Mouse (Mus musculus): Measurements from ENCODE around the gene Tex264. TPM values are rescaled to one million over a fixed set of nuclear protein-coding genes. Genes with fewer than 3 reads are reported as not detected.

Tex264 gene
- polyA plus RNA-seq (2016; fragmentation: Nextera tagmentation; extraction: Ambion mirVana), result 24.9 and 30.4 TPM in 2 replicates

DNA sequence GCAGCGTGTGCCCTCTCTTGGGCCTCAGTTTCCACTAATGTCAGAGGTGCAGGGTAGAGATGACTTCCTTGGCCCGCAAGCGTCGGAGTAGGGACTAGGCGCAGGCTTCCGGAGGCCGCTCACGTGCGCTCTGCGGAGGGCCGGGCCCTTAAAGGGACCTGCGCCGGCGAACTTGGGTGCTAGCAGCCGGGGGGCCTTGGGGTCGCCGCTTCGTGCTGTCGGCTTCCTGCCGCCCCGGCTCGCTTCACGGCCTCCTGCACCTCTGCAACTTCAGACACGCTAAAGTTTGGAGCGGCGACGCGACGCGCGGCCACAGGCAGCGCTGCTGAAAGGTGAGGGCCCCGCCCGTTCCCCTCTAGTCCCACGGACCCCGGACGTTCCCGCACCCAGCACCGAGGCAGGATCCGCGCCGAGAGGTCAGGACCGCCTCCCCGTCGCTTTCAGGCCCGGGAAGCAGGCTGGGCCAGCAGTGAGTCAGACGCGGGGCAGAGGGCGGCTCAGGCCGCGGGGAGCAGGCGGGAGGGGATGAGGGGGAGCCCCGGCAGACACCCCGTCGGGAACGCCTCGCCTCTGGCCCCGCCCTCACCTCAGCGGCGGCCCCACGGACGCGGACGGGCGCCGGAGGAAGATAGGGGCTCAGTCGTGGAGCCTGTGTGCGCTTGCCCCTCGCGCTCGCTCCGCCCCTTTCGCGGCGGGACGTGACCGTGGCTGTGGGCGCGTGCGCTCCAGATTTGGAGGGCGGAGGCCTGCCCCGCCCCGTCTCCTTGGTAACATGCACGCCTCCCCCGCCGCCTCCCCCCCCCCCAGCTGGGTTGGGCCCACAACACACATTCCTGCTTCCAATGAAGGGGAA is at the start of gene Tex264:
Tex264 (minus strand) TSS at position 679 of the 853 bp plus-strand sequence.
- under 1% methylated on average over 66 of the region's 86 CpGs for WGBS
- H3K27ac ChIP-seq, result peak within 1 kb of the TSS; percentile 42; the same call in 1 of the 2 replicates

DNA sequence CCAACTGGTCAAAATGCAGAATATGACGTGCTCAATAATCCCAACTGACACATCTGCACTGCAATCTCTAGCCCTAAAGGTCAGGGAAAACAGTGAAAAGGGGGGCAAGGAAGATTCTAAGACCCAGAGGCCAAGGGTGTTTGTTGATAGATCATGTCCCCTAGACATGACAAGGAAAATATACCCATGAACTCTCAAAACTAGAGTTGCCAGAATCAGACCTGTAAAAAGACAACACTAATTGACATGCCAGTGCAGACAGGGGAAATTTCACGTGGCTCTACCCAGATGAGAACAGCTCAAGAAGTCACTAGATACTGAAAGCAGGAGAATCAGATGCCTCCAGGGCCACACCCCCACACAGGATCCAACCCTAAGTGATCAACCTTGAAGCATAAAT is 48.0 kb upstream of the Tex264 start:
- Histone ChIP-seq H3K4me3 (replicated peaks) (no peak overlapping the region), H3K36me3 (replicated peaks) (0 out of 2 replicates have a peak, but pooled peaks cover 3% of the 10 kb centered on the region), H3K9me3 (no peaks in the 10 kb centered on the region), H3K4me1 (no peaks in the 10 kb centered on the region), H3K9ac (no peak overlapping the region), H3K4me2 (no peak overlapping the region), H3K27me3 (no peaks in the 10 kb centered on the region), H3K27ac (no peak overlapping the region)
- WGBS, result 79% methylated on average over 2 of the region's 2 CpGs
- ATAC-seq (ENCODE audit: low FRiP score), result no peak

More for the DNA sequence above, at the start of gene Tex264:
- Histone ChIP-seq H3K4me3 (replicated peaks) (peak within 1 kb of the TSS; percentile 77), H3K4me2 (peak within 1 kb of the TSS; percentile 98), H3K27me3 (no peaks in the 10 kb centered on the region), H3K4me1 (peaks cover 26% of the 10 kb centered on the region), H3K9me3 (no peaks in the 10 kb centered on the region), H3K36me3 (replicated peaks) (peaks cover 8% of the 10 kb centered on the region; the same call in 1 of the 2 replicates), H3K9ac (peak within 1 kb of the TSS; percentile 76)
- peak; percentile 82 for ATAC-seq (ENCODE audit: low FRiP score)

DNA sequence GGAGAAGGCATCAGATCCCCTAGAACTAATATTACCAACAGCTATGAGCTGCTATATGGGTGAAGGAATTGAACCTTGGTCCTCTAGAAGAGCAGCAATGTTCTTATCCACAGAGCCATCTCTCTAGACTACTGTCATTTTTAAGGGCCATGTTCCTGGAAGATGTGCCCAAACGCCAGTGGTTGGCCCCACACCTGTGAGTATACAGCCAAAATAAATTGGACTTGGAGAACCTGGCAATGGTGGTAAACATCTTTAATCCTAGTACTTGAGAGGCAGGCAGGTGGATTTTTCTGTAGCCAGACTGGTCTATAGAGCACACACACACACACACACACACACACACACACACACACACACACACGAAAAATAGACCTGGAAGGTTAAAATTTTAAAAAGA is 43.7 kb upstream of the Tex264 start:
- H3K9ac ChIP-seq, result no peak overlapping the region
- no peak overlapping the region for H3K4me2 ChIP-seq
- no peak for ATAC-seq (ENCODE audit: low FRiP score)
- no peak overlapping the region for H3K4me3 ChIP-seq (replicated peaks)
- no peak overlapping the region for H3K27ac ChIP-seq
- no peaks in the 10 kb centered on the region for H3K9me3 ChIP-seq
- no peaks in the 10 kb centered on the region for H3K36me3 ChIP-seq (replicated peaks)
- 88% methylated on average over 2 of the region's 2 CpGs for WGBS
- no peaks in the 10 kb centered on the region for H3K4me1 ChIP-seq
- H3K27me3 ChIP-seq, result no peaks in the 10 kb centered on the region

DNA sequence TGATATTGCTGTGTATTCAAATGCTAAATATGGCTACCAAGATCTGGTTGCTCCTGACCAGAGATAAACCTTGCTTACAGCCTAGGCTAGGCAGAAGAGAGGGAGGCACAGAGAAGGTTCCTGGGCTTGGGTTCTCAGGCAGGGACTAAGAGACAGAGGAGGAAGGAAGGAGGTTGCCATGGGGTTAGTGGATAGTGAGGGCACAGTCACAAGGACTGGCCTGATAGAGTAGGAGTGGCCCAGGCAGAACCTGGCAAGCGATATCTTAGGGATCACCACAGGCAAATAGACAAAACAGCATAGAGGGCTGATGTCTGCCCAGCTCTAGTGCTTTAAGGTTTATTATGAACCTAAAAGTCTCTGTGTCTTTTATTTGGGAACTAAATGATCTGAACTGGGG is 41.2 kb upstream of the Tex264 start:
- ATAC-seq (ENCODE audit: low FRiP score), result no peak
- Histone ChIP-seq H3K27me3 (no peaks in the 10 kb centered on the region), H3K27ac (no peak overlapping the region), H3K4me2 (no peak overlapping the region), H3K4me1 (no peaks in the 10 kb centered on the region), H3K4me3 (replicated peaks) (no peak overlapping the region), H3K36me3 (replicated peaks) (peaks cover 6% of the 10 kb centered on the region; the same call in 1 of the 2 replicates), H3K9me3 (no peaks in the 10 kb centered on the region), H3K9ac (no peak overlapping the region)
- WGBS, result 95% methylated on average over 1 of the region's 1 CpGs

DNA sequence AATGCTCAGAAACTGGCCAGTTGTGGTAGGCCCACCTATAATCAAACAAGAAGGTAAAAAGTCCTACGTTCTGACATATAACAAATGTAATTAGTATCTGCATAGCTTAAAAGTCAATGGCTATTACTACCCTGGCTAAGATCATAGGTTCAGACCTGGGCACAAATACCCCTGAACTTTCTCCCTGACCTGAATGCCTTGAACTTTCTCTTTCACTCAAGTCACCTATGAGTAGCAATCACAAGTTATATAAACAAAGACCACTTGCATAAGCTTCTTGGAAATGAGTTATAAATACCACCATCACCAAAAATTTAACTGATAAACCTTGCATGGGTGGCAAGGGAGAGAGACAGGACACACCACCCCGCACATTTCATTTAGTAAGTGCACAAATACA is 39.7 kb upstream of the Tex264 start:
- no peaks in the 10 kb centered on the region for H3K9me3 ChIP-seq
- 96% methylated on average over 2 of the region's 2 CpGs for WGBS
- peaks cover 15% of the 10 kb centered on the region; the same call in 1 of the 2 replicates for H3K36me3 ChIP-seq (replicated peaks)
- no peak overlapping the region for H3K9ac ChIP-seq
- no peak overlapping the region for H3K4me2 ChIP-seq
- ATAC-seq (ENCODE audit: low FRiP score), result no peak
- no peak overlapping the region for H3K27ac ChIP-seq
- H3K27me3 ChIP-seq, result no peaks in the 10 kb centered on the region
- no peaks in the 10 kb centered on the region for H3K4me1 ChIP-seq
- H3K4me3 ChIP-seq (replicated peaks), result no peak overlapping the region

DNA sequence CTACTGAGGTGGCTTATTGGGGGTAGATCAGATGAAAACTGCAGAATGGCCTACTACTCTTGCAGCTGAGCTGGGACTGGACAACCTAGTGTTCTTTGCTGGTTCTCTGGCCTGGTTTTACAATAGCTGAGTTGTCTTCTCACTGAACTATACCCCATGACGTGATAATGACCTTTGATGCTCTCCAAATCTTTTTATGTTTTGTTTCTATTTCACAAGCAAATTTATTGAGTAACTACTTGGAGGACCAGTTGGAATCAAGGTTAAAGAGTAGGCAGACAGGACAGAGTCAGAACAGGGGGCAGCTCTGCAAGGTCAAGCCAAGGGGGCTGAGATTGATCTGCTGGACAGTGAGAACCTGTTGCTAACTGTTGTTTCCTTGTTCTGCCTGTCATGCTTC is 39.1 kb upstream of the Tex264 start:
- ATAC-seq (ENCODE audit: low FRiP score), result no peak
- Histone ChIP-seq H3K9me3 (no peaks in the 10 kb centered on the region), H3K4me3 (replicated peaks) (no peak overlapping the region), H3K9ac (no peak overlapping the region), H3K27me3 (no peaks in the 10 kb centered on the region), H3K27ac (no peak overlapping the region), H3K4me1 (no peaks in the 10 kb centered on the region), H3K4me2 (no peak overlapping the region), H3K36me3 (replicated peaks) (peaks cover 20% of the 10 kb centered on the region; the same call in 1 of the 2 replicates)
- WGBS, result 86% methylated on average over 1 of the region's 1 CpGs

DNA sequence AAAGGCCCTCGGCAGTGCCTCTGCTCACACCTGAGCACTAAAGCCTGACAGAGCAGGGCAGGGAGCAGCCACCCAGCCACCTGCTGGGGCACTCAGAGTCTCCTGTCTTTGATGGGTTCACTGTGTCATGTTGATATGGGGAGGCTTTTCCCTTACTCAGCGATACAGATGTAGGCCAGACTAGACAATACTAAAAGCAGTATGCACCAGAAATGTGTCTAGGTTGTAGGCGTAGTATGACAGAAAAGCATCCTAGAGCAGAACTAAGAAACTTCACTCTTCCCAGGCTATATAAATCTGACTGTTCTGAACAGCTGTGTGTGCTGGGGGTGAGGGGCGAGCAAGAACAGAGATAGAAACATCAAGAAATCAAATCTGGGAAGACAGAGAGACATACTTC is 31.0 kb upstream of the Tex264 start:
- 94% methylated on average over 4 of the region's 4 CpGs for WGBS
- Histone ChIP-seq H3K4me1 (no peaks in the 10 kb centered on the region), H3K4me2 (no peak overlapping the region), H3K9me3 (no peaks in the 10 kb centered on the region), H3K27me3 (no peaks in the 10 kb centered on the region), H3K36me3 (replicated peaks) (peaks cover 86% of the 10 kb centered on the region), H3K4me3 (replicated peaks) (no peak overlapping the region), H3K27ac (no peak overlapping the region), H3K9ac (no peak overlapping the region)
- no peak for ATAC-seq (ENCODE audit: low FRiP score)

DNA sequence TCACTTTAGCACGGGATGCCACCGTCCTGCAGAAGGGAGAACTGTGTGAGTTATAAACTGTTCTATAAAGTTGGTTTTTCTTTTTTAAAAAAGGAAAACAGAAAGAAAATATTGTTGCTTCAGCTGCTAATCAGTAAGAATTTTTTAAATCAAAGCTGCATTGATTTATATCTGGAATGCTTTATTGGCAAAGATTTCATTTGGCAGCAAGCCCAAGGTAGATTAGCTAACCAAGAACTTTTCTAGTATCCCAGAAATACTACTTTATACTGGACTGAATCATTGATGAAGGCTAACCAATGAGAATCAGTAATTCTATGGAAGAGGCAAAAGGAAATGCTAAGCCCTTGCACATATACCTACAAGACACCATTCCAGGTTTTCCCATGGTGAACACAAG is 30.5 kb upstream of the Tex264 start:
- H3K4me1 ChIP-seq, result no peaks in the 10 kb centered on the region
- 98% methylated on average over 2 of the region's 2 CpGs for WGBS
- peaks cover 89% of the 10 kb centered on the region for H3K36me3 ChIP-seq (replicated peaks)
- H3K4me2 ChIP-seq, result no peak overlapping the region
- no peaks in the 10 kb centered on the region for H3K27me3 ChIP-seq
- no peak for ATAC-seq (ENCODE audit: low FRiP score)
- H3K27ac ChIP-seq, result no peak overlapping the region
- no peaks in the 10 kb centered on the region for H3K9me3 ChIP-seq
- H3K4me3 ChIP-seq (replicated peaks), result no peak overlapping the region
- no peak overlapping the region for H3K9ac ChIP-seq

DNA sequence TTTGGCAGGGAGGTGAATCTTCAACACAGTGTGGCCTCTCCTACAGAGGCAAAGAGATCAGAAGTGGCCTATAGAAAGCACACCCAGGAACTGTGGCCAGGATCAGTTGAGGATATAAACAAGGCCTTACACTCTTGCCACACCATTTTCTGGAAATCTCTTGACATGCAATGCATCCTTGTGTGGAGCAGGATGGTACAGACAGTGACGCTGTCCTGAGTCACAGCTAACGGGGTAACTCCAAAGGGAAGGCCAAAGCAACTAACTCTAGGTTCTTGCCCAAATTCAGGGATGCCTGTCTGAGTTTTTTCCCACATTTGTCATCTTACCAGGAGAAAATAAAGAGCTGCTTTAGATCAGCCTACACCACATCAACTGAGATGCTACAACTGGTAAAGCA is 26.7 kb upstream of the Tex264 start:
- Histone ChIP-seq H3K36me3 (replicated peaks) (peaks cover 88% of the 10 kb centered on the region), H3K9ac (no peak overlapping the region), H3K4me1 (no peaks in the 10 kb centered on the region), H3K4me2 (no peak overlapping the region), H3K9me3 (no peaks in the 10 kb centered on the region), H3K27me3 (no peaks in the 10 kb centered on the region), H3K27ac (no peak overlapping the region), H3K4me3 (replicated peaks) (no peak overlapping the region)
- ATAC-seq (ENCODE audit: low FRiP score), result no peak
- WGBS, result 97% methylated on average over 2 of the region's 2 CpGs

DNA sequence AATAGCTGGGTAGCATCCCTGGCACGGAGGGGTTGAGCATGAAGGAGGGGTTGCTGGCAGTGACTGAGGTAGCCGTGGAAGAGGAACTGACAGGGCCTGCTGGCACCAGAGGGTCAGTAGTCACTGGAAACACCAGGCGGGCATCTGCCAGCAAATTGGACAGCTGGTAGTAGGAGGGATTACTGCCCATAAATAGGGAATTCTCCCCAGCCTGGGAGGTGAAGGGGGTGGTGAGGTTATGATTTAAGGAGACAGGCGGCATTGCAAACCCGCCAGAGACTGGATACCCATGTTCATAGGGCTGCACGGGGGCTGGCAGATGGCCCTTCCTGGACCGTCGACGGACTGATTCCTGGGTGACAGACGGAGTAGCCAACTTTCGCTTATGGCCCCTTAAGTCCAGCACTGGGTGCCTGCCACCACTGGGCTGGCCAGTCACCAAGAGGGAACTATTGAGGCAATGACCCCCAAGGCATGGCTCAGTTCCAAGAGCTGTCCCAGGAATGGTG is 7.3 kb upstream of the Tex264 start:
- H3K36me3 ChIP-seq (replicated peaks), result peaks cover 44% of the 10 kb centered on the region

DNA sequence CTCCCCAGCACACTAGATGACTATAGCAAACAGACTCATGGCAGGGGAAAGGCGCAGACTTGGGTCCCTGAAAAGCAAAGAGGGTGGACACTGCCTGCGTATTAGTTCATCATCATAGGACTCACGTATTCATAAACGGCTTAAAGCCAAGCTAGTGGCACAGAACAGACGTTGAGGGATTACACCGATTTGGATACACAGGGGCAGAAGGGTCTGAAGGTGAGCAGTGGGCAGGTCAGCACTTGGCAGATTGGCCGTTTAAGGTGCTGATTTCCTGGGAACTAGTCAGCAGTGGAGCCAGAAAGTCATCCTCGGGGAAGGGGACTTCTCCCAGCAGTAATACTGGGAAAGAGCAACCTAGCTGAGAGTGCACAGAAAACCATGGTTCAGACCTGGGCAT is 3.1 kb upstream of the Tex264 start:
- no peak for ATAC-seq (ENCODE audit: low FRiP score)

More for the DNA sequence above, 7.3 kb upstream of the Tex264 start:
- no peak for ATAC-seq (ENCODE audit: low FRiP score)
- no peak overlapping the region for H3K4me2 ChIP-seq
- WGBS, result 93% methylated on average over 11 of the region's 11 CpGs
- H3K9me3 ChIP-seq, result no peaks in the 10 kb centered on the region
- H3K27ac ChIP-seq, result no peak overlapping the region
- H3K9ac ChIP-seq, result no peak overlapping the region
- H3K4me3 ChIP-seq (replicated peaks), result no peak overlapping the region
- H3K27me3 ChIP-seq, result no peaks in the 10 kb centered on the region
- no peaks in the 10 kb centered on the region for H3K4me1 ChIP-seq

DNA sequence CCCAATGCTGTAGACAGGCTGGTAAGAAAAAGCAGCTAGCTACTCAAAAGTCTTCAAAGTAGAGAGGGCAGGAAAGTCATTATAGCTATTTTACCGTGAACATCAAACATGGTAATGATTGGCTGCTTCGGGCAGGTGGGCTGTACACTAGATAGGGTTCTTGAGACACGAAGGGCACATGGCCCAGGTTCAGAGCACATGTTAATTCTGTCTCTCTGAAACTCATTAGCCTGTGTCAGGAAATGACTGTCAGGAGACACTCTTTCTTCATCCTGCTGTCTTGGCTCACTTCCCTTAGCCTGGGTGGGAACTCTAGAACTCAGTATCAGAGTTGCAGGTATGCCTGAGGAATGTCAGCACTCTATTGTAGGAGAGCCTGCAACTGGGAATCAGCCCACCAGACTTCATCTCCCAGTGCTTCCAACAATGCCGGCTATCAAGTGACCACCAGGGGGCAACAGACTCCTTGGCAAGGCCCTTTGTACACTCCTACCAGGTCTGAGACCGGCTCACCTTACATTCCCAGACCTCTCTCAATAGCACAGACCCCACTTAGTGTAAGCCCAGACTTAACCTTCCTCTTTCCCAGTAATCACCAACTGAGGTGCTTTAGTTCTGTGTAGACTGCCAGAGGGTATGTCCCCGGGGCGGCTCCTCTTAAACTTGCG is 1.4 kb upstream of the Tex264 start:
- Histone ChIP-seq H3K27me3 (no peaks in the 10 kb centered on the region), H3K36me3 (replicated peaks) (peaks cover 4% of the 10 kb centered on the region; the same call in 1 of the 2 replicates), H3K9me3 (no peaks in the 10 kb centered on the region), H3K4me2 (no peak overlapping the region), H3K27ac (no peak overlapping the region), H3K4me3 (replicated peaks) (no peak overlapping the region), H3K9ac (no peak overlapping the region), H3K4me1 (peaks cover 26% of the 10 kb centered on the region)
- ATAC-seq (ENCODE audit: low FRiP score), result peak; percentile 64; the same call in 1 of the 2 replicates
- WGBS, result 34% methylated on average over 8 of the region's 8 CpGs

More for the DNA sequence above, 3.1 kb upstream of the Tex264 start:
- H3K36me3 ChIP-seq (replicated peaks), result peaks cover 18% of the 10 kb centered on the region
- H3K4me2 ChIP-seq, result no peak overlapping the region
- 83% methylated on average over 8 of the region's 8 CpGs for WGBS
- no peaks in the 10 kb centered on the region for H3K9me3 ChIP-seq
- no peaks in the 10 kb centered on the region for H3K27me3 ChIP-seq
- no peak overlapping the region for H3K27ac ChIP-seq
- H3K9ac ChIP-seq, result no peak overlapping the region
- H3K4me3 ChIP-seq (replicated peaks), result no peak overlapping the region
- H3K4me1 ChIP-seq, result peaks cover 26% of the 10 kb centered on the region

Measured in forebrain, embryonic 12.5 days (tissue).